ENCODE assay signal across 11 mouse cellular contexts in the genomic region with DNA sequence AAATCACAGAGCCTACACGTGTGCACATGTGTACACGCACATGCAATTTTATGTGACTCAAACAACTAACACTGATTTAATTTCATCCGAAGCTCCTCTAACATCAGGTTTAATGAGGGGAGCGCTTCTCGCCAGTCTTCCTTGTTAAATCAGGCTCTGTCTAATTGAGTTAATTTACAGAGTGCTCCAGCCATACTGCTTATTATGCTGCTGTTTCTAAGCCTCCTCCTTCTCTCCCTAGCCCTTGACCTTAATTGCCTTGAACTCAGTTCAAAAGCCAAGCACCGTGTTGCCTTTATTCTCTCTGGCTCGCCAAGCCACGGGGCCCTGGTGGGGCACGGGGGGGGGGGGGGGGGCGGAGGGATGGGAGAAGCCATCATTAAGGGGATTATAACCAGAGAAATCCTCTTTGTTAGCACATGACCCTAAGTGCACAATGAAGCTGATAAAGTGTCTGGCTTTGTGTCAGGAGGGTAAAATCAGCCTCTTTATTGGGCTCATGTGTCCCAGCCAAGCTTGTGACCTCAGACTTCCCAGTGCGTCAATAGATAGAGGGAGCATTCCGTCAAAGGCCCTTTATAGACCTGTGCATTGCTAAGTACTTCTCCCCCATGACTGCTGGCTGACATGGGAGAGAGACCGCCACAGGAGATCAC. TPM values are rescaled to one million over a fixed set of nuclear protein-coding genes. Genes with fewer than 3 reads are reported as not detected.
DNase-seq lines count a peak whose midpoint lies in the region; ATAC-seq and TF ChIP-seq lines count a peak whose summit lies in the region.
"Had no signal": no experiment of that assay in that cellular context is flagged by ENCODE, and none has a peak within 500 bp of the region (broad histone marks: within the 10 kb centered on the region; RNA-seq: fewer than 3 reads in every experiment).

A gene (minus strand): TSS at position 270 of the 656 bp plus-strand sequence.

- intact Hi-C loops in left cerebral cortex, postnatal 14 days (cut with DNase I), result no loop called here

- peak within 1 kb of the TSS; percentile 77 for H3K27ac ChIP-seq in lung, postnatal 0 days (ENCODE audit: low read length)
- H3K27ac ChIP-seq in heart, postnatal 0 days (ENCODE audit: low read depth), result no peak within 1 kb of the TSS
- H3K27ac ChIP-seq in midbrain, embryonic 11.5 days (ENCODE audit: low read depth, low read length), result no peak within 1 kb of the TSS

- no peak for TF ChIP-seq CTCF in lung, postnatal 0 days (IDR thresholded peaks at IDR 0.05)
- no peak for TF ChIP-seq CTCF in heart, postnatal 0 days (IDR thresholded peaks at IDR 0.05; ENCODE audit: low read depth)

- H3K9ac ChIP-seq in lung, postnatal 0 days (replicated peaks; ENCODE audit: low read depth), result no peak within 1 kb of the TSS
- H3K9ac ChIP-seq in heart, postnatal 0 days (replicated peaks; ENCODE audit: low read depth, low read length), result no peak within 1 kb of the TSS
- H3K9ac ChIP-seq in midbrain, embryonic 11.5 days (ENCODE audit: low read length), result no peak within 1 kb of the TSS

- H3K36me3 ChIP-seq in lung, postnatal 0 days (ENCODE audit: insufficient read depth, low read length), result no peaks in the 10 kb centered on the region
- no peaks in the 10 kb centered on the region for H3K36me3 ChIP-seq in heart, postnatal 0 days (replicated peaks; ENCODE audit: control insufficient read depth, insufficient read depth, low read length)
- no peaks in the 10 kb centered on the region for H3K36me3 ChIP-seq in midbrain, embryonic 11.5 days (ENCODE audit: control insufficient read depth, insufficient read depth, low read length)

- ATAC-seq in lung, postnatal 0 days, result no peak
- peak; percentile 92 for ATAC-seq in heart, postnatal 0 days (ENCODE audit: insufficient read depth, low read depth)
- ATAC-seq in midbrain, embryonic 11.5 days (ENCODE audit: low FRiP score), result peak; percentile 89

- no peaks in the 10 kb centered on the region for H3K4me1 ChIP-seq in lung, postnatal 0 days (ENCODE audit: insufficient read depth, low read depth, low read length)
- 0 out of 2 replicates have a peak, but pooled peaks cover 3% of the 10 kb centered on the region for H3K4me1 ChIP-seq in heart, postnatal 0 days (ENCODE audit: control insufficient read depth, insufficient read depth)
- peaks cover 15% of the 10 kb centered on the region; the same call in 1 of the 2 replicates for H3K4me1 ChIP-seq in midbrain, embryonic 11.5 days (ENCODE audit: control insufficient read depth, insufficient read depth, low read length)

- no peak within 1 kb of the TSS for H3K4me3 ChIP-seq in lung, postnatal 0 days (ENCODE audit: low read depth, low read length)
- H3K4me3 ChIP-seq in heart, postnatal 0 days (ENCODE audit: low read depth, low read length), result no peak within 1 kb of the TSS
- H3K4me3 ChIP-seq in midbrain, embryonic 11.5 days (ENCODE audit: low read depth, low read length), result no peak within 1 kb of the TSS
- H3K4me3 ChIP-seq: erythroblast, embryonic 14.5 days had no signal

- 69% methylated on average over 12 of the region's 13 CpGs for WGBS in lung, postnatal 0 days
- WGBS in heart, postnatal 0 days, result 49% methylated on average over 13 of the region's 13 CpGs
- WGBS in midbrain, embryonic 11.5 days, result 28% methylated on average over 12 of the region's 13 CpGs

- no peaks in the 10 kb centered on the region for H3K9me3 ChIP-seq in lung, postnatal 0 days (ENCODE audit: low read length)
- no peaks in the 10 kb centered on the region for H3K9me3 ChIP-seq in heart, postnatal 0 days (replicated peaks; ENCODE audit: control insufficient read depth, low read length)
- no peaks in the 10 kb centered on the region for H3K9me3 ChIP-seq in midbrain, embryonic 11.5 days (ENCODE audit: control insufficient read depth, low read length)

- no peak within 1 kb of the TSS for H3K4me2 ChIP-seq in lung, postnatal 0 days (replicated peaks; ENCODE audit: low read depth, low read length)
- H3K4me2 ChIP-seq in heart, postnatal 0 days (ENCODE audit: low read depth, low read length), result no peak within 1 kb of the TSS
- peak within 1 kb of the TSS; percentile 17; the same call in 1 of the 2 replicates for H3K4me2 ChIP-seq in midbrain, embryonic 11.5 days

- H3K27me3 ChIP-seq in lung, postnatal 0 days (replicated peaks; ENCODE audit: insufficient read depth, low read length), result no peaks in the 10 kb centered on the region
- H3K27me3 ChIP-seq in heart, postnatal 0 days (ENCODE audit: control insufficient read depth, insufficient read depth, low read length), result 0 out of 2 replicates have a peak, but pooled peaks cover 3% of the 10 kb centered on the region
- peaks cover 21% of the 10 kb centered on the region for H3K27me3 ChIP-seq in midbrain, embryonic 11.5 days (ENCODE audit: control insufficient read depth, insufficient read depth, low read length)

- no peak for TF ChIP-seq EP300 in lung, postnatal 0 days (IDR thresholded peaks at IDR 0.05)
- peak; percentile 62; the same call in 1 of the 2 replicates for TF ChIP-seq EP300 in heart, postnatal 0 days (IDR thresholded peaks at IDR 0.05; ENCODE audit: low read depth)

- DNase-seq in lung, postnatal 0 days (ENCODE audit: low spot score), result no peak
- DNase-seq in lung, adult 18-20 months, result no peak
- peak; percentile 75 for DNase-seq in heart, postnatal 0 days (ENCODE audit: low spot score)
- peak; percentile 86 for DNase-seq in midbrain, embryonic 11.5 days (ENCODE audit: low spot score, missing footprints)
- DNase-seq in telencephalon, adult 2 months (ENCODE audit: low read depth, low spot score), result peak; percentile 29
- DNase-seq in MN1 (ENCODE audit: low spot score), result no peak
- no peak for DNase-seq in left cerebral cortex, postnatal 14 days (ENCODE audit: low spot score in 2 of 2)
- no peak for DNase-seq in frontal cortex, postnatal 14 days (ENCODE audit: low spot score in 2 of 2)
- DNase-seq: adrenal gland, postnatal 36 days had no signal

RNA-seq across cellular contexts. Expression of the gene that starts here (rescaled TPM):
- 0.24 and 0.39 TPM in 2 replicates for polyA plus RNA-seq in lung, postnatal 0 days (2015; fragmentation: Nextera tagmentation; extraction: Ambion mirVana)
- total RNA-seq in heart, postnatal 0 days (2014; rRNA removed; ENCODE audit: low replicate concordance), result 3.1 and 58.5 TPM in 2 replicates
- 4.0 and 6.2 TPM in 2 replicates for polyA plus RNA-seq in heart, postnatal 0 days (2015; fragmentation: Nextera tagmentation; extraction: Ambion mirVana)
- 2.1 and 2.5 TPM in 2 replicates for polyA plus RNA-seq in midbrain, embryonic 11.5 days (2014; fragmentation: Nextera tagmentation; extraction: Ambion mirVana)
- 1 to 10 TPM; 1.2 to 1.5 TPM for total RNA-seq in left cerebral cortex, postnatal 14 days (2021)
- total RNA-seq: CH12.LX had no signal
- polyA plus RNA-seq: erythroblast, embryonic 14.5 days had no signal

Comparison
In these comparisons a context has a peak if more than half of its experiments do, and no peak if none do; other contexts are left out.
1. DNase-seq: peak in heart, postnatal 0 days (single experiment), midbrain, embryonic 11.5 days (single experiment) and telencephalon, adult 2 months (single experiment); none in lung, postnatal 0 days (single experiment), lung, adult 18-20 months (0 of 2), MN1 (single experiment), left cerebral cortex, postnatal 14 days (0 of 2) and frontal cortex, postnatal 14 days (0 of 2).